Mouse (Mus musculus): ENCODE results near the gene Podn.
A peak's percentile ranks its signal among the peaks of the same experiment; 100 is the strongest.

The Podn gene

GRCm38 (mm10) chr4:108045136-108046107 is 50.8 kb downstream of the Podn start:
- DNase-seq (ENCODE audit: low spot score in 2 of 2), result no peak

- DNase-seq (ENCODE audit: low spot score in 2 of 2), result no peak
These were observed 59.2 kb downstream of the Podn start for GRCm38 (mm10) chr4:108037027-108037426.

GRCm38 (mm10) chr4:108033041-108033764 is 63.0 kb downstream of the Podn start:
- peak in 1 of 2 experiments; percentile 24 for DNase-seq (ENCODE audit: low spot score in 2 of 2)

- DNase-seq (ENCODE audit: low spot score in 2 of 2), result no peak
These were observed 63.8 kb downstream of the Podn start for GRCm38 (mm10) chr4:108032352-108032849.

GRCm38 (mm10) chr4:108031502-108032351 is 64.5 kb downstream of the Podn start:
- peak; percentile 61 to 62 for DNase-seq (ENCODE audit: low spot score in 2 of 2)

GRCm38 (mm10) chr4:108030888-108031501 is 65.2 kb downstream of the Podn start:
- no peak for DNase-seq (ENCODE audit: low spot score in 2 of 2)

- no peak for DNase-seq (ENCODE audit: low spot score in 2 of 2)
These were observed 70.1 kb downstream of the Podn start for GRCm38 (mm10) chr4:108026193-108026592.

GRCm38 (mm10) chr4:108025269-108025668 is 71.0 kb downstream of the Podn start:
- DNase-seq (ENCODE audit: low spot score in 2 of 2), result no peak

GRCm38 (mm10) chr4:108024641-108025040 is 71.6 kb downstream of the Podn start:
- no peak for DNase-seq (ENCODE audit: low spot score in 2 of 2)

- no peak for DNase-seq (ENCODE audit: low spot score in 2 of 2)
These were observed 73.1 kb downstream of the Podn start for GRCm38 (mm10) chr4:108023186-108023585.

- no peak for DNase-seq (ENCODE audit: low spot score in 2 of 2)
These were observed 76.1 kb downstream of the Podn start for GRCm38 (mm10) chr4:108020178-108020577.

- peak in 1 of 2 experiments; percentile 34 for DNase-seq (ENCODE audit: low spot score in 2 of 2)
These were observed 77.0 kb downstream of the Podn start for GRCm38 (mm10) chr4:108018961-108019921.

GRCm38 (mm10) chr4:108018241-108018923 is 77.9 kb downstream of the Podn start:
- DNase-seq (ENCODE audit: low spot score in 2 of 2), result no peak

GRCm38 (mm10) chr4:108017839-108018238 is 78.4 kb downstream of the Podn start:
- DNase-seq (ENCODE audit: low spot score in 2 of 2), result no peak

GRCm38 (mm10) chr4:108016321-108016720 is 79.9 kb downstream of the Podn start:
- DNase-seq (ENCODE audit: low spot score in 2 of 2), result no peak

GRCm38 (mm10) chr4:108015067-108015765 is 81.0 kb downstream of the Podn start:
- DNase-seq (ENCODE audit: low spot score in 2 of 2), result no peak

- DNase-seq (ENCODE audit: low spot score in 2 of 2), result no peak
These were observed 81.8 kb downstream of the Podn start for GRCm38 (mm10) chr4:108014466-108014865.

GRCm38 (mm10) chr4:108008541-108008940 is 87.7 kb downstream of the Podn start:
- DNase-seq (ENCODE audit: low spot score in 2 of 2), result no peak
